Mouse (Mus musculus) hindbrain, embryonic 13.5 days (tissue): ENCODE data around the gene Ccdc85b. TPM values are rescaled to one million over a fixed set of nuclear protein-coding genes. Genes with fewer than 3 reads are reported as not detected.
"Not testable (repeated sequence)": the region's sequence is repeated elsewhere in the genome, so short reads cannot be mapped to it uniquely, and the experiment has no call there.

Experiments used
- ATAC-seq: fragments of 200-750 bp; cut with Nextera tagmentation; 2 replicates; pipeline ENCODE4 v1.8.0; 2017; ENCODE audit warnings: moderate TSS enrichment; ENCODE audit not compliant: low FRiP score
- H3K27ac ChIP-seq: fragments of 300-500 bp; sonication (generic); 2 replicates; pipeline ENCODE4 v1.5.1; 2015; ENCODE audit warnings: inconsistent platforms, mild to moderate bottlenecking, moderate library complexity
- H3K27me3 ChIP-seq: fragments of 300-500 bp; sonication (generic); 2 replicates; pipeline ENCODE4 v1.6.1; 2015; ENCODE audit warnings: mild to moderate bottlenecking, inconsistent platforms
- H3K36me3 ChIP-seq: fragments of 300-500 bp; sonication (generic); 2 replicates; pipeline ENCODE4 v1.6.1; 2015; ENCODE audit warnings: mild to moderate bottlenecking, inconsistent platforms
- H3K4me1 ChIP-seq: fragments of 300-500 bp; sonication (generic); replicated peaks from 2 replicates; pipeline ENCODE4 v1.6.1; 2015; ENCODE audit warnings: inconsistent platforms
- H3K4me2 ChIP-seq: fragments of 300-500 bp; sonication (generic); 2 replicates; pipeline ENCODE4 v1.6.1; 2015; ENCODE audit warnings: inconsistent platforms, mild to moderate bottlenecking, moderate library complexity
- H3K4me3 ChIP-seq: fragments of 300-500 bp; sonication (generic); 2 replicates; pipeline ENCODE4 v1.5.1; 2015; ENCODE audit warnings: mild to moderate bottlenecking, inconsistent platforms
- H3K9ac ChIP-seq: fragments of 300-500 bp; sonication (generic); 2 replicates; pipeline ENCODE4 v1.6.1; 2015; ENCODE audit warnings: mild to moderate bottlenecking, inconsistent platforms
- H3K9me3 ChIP-seq: fragments of 300-500 bp; sonication (generic); 2 replicates; pipeline ENCODE4 v1.6.1; 2016; ENCODE audit warnings: inconsistent platforms
- WGBS: fragments of 180-500 bp; shearing (Covaris S2); methylation state at CpG from one replicate; pipeline ENCODE4 v1.1.7; 2015; 5-methylcytosine and 5-hydroxymethylcytosine counted together
- polyA plus RNA-seq: library from polyadenylated mRNA; unstranded; fragments of >200 nt; fragmentation: Nextera tagmentation; extraction: Ambion mirVana; gene quantifications from 2 replicates; pipeline ENCODE4 v1.2.1, GENCODE M21; 2015

Ccdc85b gene
- polyA plus RNA-seq = 9.6 and 10.2 TPM in 2 replicates

GRCm38 (mm10) chr19:5457746-5458442 is at the start of gene Ccdc85b:
Gene Ccdc85b, minus strand, starts transcription at chr19:5457894.
- 17% methylated on average over 14 of the region's 14 CpGs for WGBS
- peak; percentile 3 for ATAC-seq
- H3K27me3 ChIP-seq = peaks cover 11% of the 10 kb centered on the region
- H3K4me1 ChIP-seq = peaks cover 53% of the 10 kb centered on the region
- H3K36me3 ChIP-seq = peaks cover 17% of the 10 kb centered on the region
- no peaks in the 10 kb centered on the region for H3K9me3 ChIP-seq
- peak within 1 kb of the TSS; percentile 95 for H3K9ac ChIP-seq
- peak within 1 kb of the TSS; percentile 96 for H3K4me2 ChIP-seq
- peak within 1 kb of the TSS; percentile 77 for H3K4me3 ChIP-seq
- H3K27ac ChIP-seq = peak within 1 kb of the TSS; percentile 99

GRCm38 (mm10) chr19:5503687-5504086 is 46.0 kb upstream of the Ccdc85b start, which contains the start of gene 1700020D05Rik:
Gene 1700020D05Rik, minus strand, starts transcription at chr19:5503787.
- Histone ChIP-seq H3K36me3 (peaks cover 16% of the 10 kb centered on the region), H3K27ac (no peak within 1 kb of the TSS), H3K4me2 (no peak within 1 kb of the TSS), H3K9me3 (no peaks in the 10 kb centered on the region), H3K4me1 (no peaks in the 10 kb centered on the region; the same call in 1 of the 2 replicates), H3K27me3 (no peaks in the 10 kb centered on the region), H3K9ac (no peak within 1 kb of the TSS), H3K4me3 (no peak within 1 kb of the TSS)
- ATAC-seq = no peak
- 53% methylated on average over 17 of the region's 17 CpGs for WGBS

- H3K9me3 ChIP-seq = no peaks in the 10 kb centered on the region
- H3K27ac ChIP-seq = no peak overlapping the region
- no peaks in the 10 kb centered on the region; the same call in 1 of the 2 replicates for H3K4me1 ChIP-seq
- H3K9ac ChIP-seq = no peak overlapping the region
- H3K4me2 ChIP-seq = no peak overlapping the region
- peaks cover 49% of the 10 kb centered on the region for H3K36me3 ChIP-seq
- WGBS = 91% methylated on average over 2 of the region's 2 CpGs
- ATAC-seq = no peak
- no peaks in the 10 kb centered on the region for H3K27me3 ChIP-seq
- no peak overlapping the region for H3K4me3 ChIP-seq
Measured at GRCm38 (mm10) chr19:5500330-5500875, 42.7 kb upstream of the Ccdc85b start.

GRCm38 (mm10) chr19:5496052-5496370 is 38.3 kb upstream of the Ccdc85b start:
- Histone ChIP-seq H3K9me3 (no peaks in the 10 kb centered on the region), H3K9ac (no peak overlapping the region), H3K27ac (no peak overlapping the region), H3K27me3 (no peaks in the 10 kb centered on the region), H3K4me1 (peaks cover 18% of the 10 kb centered on the region), H3K4me3 (no peak overlapping the region), H3K4me2 (no peak overlapping the region), H3K36me3 (peaks cover 70% of the 10 kb centered on the region)
- WGBS = 91% methylated on average over 16 of the region's 16 CpGs
- no peak for ATAC-seq

GRCm38 (mm10) chr19:5495353-5496051 is 37.8 kb upstream of the Ccdc85b start:
- Histone ChIP-seq H3K36me3 (peaks cover 70% of the 10 kb centered on the region), H3K9me3 (no peaks in the 10 kb centered on the region), H3K27me3 (no peaks in the 10 kb centered on the region), H3K9ac (no peak overlapping the region), H3K4me2 (no peak overlapping the region), H3K4me1 (peaks cover 18% of the 10 kb centered on the region), H3K4me3 (no peak overlapping the region), H3K27ac (no peak overlapping the region)
- ATAC-seq = no peak
- WGBS = 86% methylated on average over 12 of the region's 12 CpGs

GRCm38 (mm10) chr19:5494314-5494713 is 36.6 kb upstream of the Ccdc85b start:
- Histone ChIP-seq H3K4me1 (peaks cover 19% of the 10 kb centered on the region), H3K27ac (no peak overlapping the region), H3K4me2 (no peak overlapping the region), H3K27me3 (no peaks in the 10 kb centered on the region), H3K36me3 (peaks cover 67% of the 10 kb centered on the region), H3K9ac (no peak overlapping the region), H3K9me3 (no peaks in the 10 kb centered on the region), H3K4me3 (no peak overlapping the region)
- 87% methylated on average over 3 of the region's 3 CpGs for WGBS
- ATAC-seq = no peak

- Histone ChIP-seq H3K4me3 (0 out of 2 replicates have a peak overlapping the region, but pooled peaks have one; percentile 12), H3K36me3 (peaks cover 60% of the 10 kb centered on the region), H3K4me1 (peaks cover 29% of the 10 kb centered on the region)
- not testable (repeated sequence) for ATAC-seq, H3K27ac ChIP-seq, H3K9me3 ChIP-seq, H3K27me3 ChIP-seq, H3K4me2 ChIP-seq, H3K9ac ChIP-seq
- WGBS = 63% methylated on average over 9 of the region's 9 CpGs
Measured at GRCm38 (mm10) chr19:5493301-5493721, 35.6 kb upstream of the Ccdc85b start.

- Histone ChIP-seq H3K9me3 (no peaks in the 10 kb centered on the region), H3K9ac (no peak overlapping the region), H3K4me1 (peaks cover 32% of the 10 kb centered on the region), H3K27me3 (no peaks in the 10 kb centered on the region), H3K36me3 (peaks cover 53% of the 10 kb centered on the region), H3K4me2 (peak overlapping the region; percentile 88), H3K27ac (no peak overlapping the region), H3K4me3 (peak overlapping the region; percentile 12; the same call in 1 of the 2 replicates)
- WGBS = 90% methylated on average over 4 of the region's 4 CpGs
- ATAC-seq = no peak
Measured at GRCm38 (mm10) chr19:5492641-5493040, 34.9 kb upstream of the Ccdc85b start.

- H3K4me2 ChIP-seq = peak overlapping the region; percentile 88
- peak overlapping the region; percentile 97 for H3K9ac ChIP-seq
- peak overlapping the region; percentile 99 for H3K27ac ChIP-seq
- peaks cover 47% of the 10 kb centered on the region for H3K4me1 ChIP-seq
- no peaks in the 10 kb centered on the region for H3K27me3 ChIP-seq
- WGBS = under 1% methylated on average over 59 of the region's 59 CpGs
- peak; percentile 46 for ATAC-seq
- H3K36me3 ChIP-seq = peaks cover 40% of the 10 kb centered on the region
- H3K9me3 ChIP-seq = no peaks in the 10 kb centered on the region
- H3K4me3 ChIP-seq = peak overlapping the region; percentile 99
Measured at GRCm38 (mm10) chr19:5490898-5491708, 33.4 kb upstream of the Ccdc85b start.

GRCm38 (mm10) chr19:5490313-5490897 is 32.7 kb upstream of the Ccdc85b start, which contains the start of gene Cfl1:
Gene Cfl1, plus strand, starts transcription at chr19:5490455.
- Histone ChIP-seq H3K36me3 (peaks cover 40% of the 10 kb centered on the region), H3K4me1 (peaks cover 47% of the 10 kb centered on the region), H3K9ac (peak within 1 kb of the TSS; percentile 97), H3K27ac (peak within 1 kb of the TSS; percentile 99), H3K9me3 (no peaks in the 10 kb centered on the region), H3K4me2 (peak within 1 kb of the TSS; percentile 88), H3K27me3 (no peaks in the 10 kb centered on the region), H3K4me3 (peak within 1 kb of the TSS; percentile 99)
- peak; percentile 72 for ATAC-seq
- WGBS = under 1% methylated on average over 61 of the region's 62 CpGs

GRCm38 (mm10) chr19:5489721-5490120 is 32.0 kb upstream of the Ccdc85b start:
- peak overlapping the region; percentile 99; the same call in 1 of the 2 replicates for H3K4me3 ChIP-seq
- H3K9me3 ChIP-seq, H3K9ac ChIP-seq, H3K27me3 ChIP-seq, ATAC-seq: not testable (repeated sequence)
- H3K4me2 ChIP-seq = peak overlapping the region; percentile 88
- peaks cover 42% of the 10 kb centered on the region for H3K36me3 ChIP-seq
- WGBS = 54% methylated on average over 10 of the region's 10 CpGs
- peak overlapping the region; percentile 99 for H3K27ac ChIP-seq
- H3K4me1 ChIP-seq = peaks cover 47% of the 10 kb centered on the region
